Mouse (Mus musculus) neural tube, embryonic 12.5 days (tissue): Measurements from ENCODE around the gene Sall1. TPM values are rescaled to one million over a fixed set of nuclear protein-coding genes. Genes with fewer than 3 reads are reported as not detected.

Experiments
- ATAC-seq: fragments of 200-750 bp; cut with Nextera tagmentation; 2 replicates; pipeline ENCODE4 v1.8.0; 2017; ENCODE audit warnings: low read depth, mild to moderate bottlenecking, moderate TSS enrichment, moderate library complexity; ENCODE audit not compliant: low FRiP score
- H3K27ac ChIP-seq: fragments of 300-500 bp; sonication (generic); 2 replicates; pipeline ENCODE4 v1.5.1; 2016
- H3K27me3 ChIP-seq: fragments of 300-500 bp; sonication (generic); replicated peaks from 2 replicates; pipeline ENCODE4 v1.6.1; 2016; ENCODE audit warnings: mild to moderate bottlenecking
- H3K36me3 ChIP-seq: fragments of 300-500 bp; sonication (generic); 2 replicates; pipeline ENCODE4 v1.6.1; 2016; ENCODE audit warnings: mild to moderate bottlenecking
- H3K4me1 ChIP-seq: fragments of 300-500 bp; sonication (generic); 2 replicates; pipeline ENCODE4 v1.6.1; 2016
- H3K4me2 ChIP-seq: fragments of 300-500 bp; sonication (generic); replicated peaks from 2 replicates; pipeline ENCODE4 v1.6.1; 2016; ENCODE audit warnings: mild to moderate bottlenecking
- H3K4me3 ChIP-seq: fragments of 300-500 bp; sonication (generic); 2 replicates; pipeline ENCODE4 v1.5.1; 2016
- H3K9ac ChIP-seq: fragments of 300-500 bp; sonication (generic); 2 replicates; pipeline ENCODE4 v1.6.1; 2016; ENCODE audit warnings: mild to moderate bottlenecking
- H3K9me3 ChIP-seq: fragments of 300-500 bp; sonication (generic); 2 replicates; pipeline ENCODE4 v1.6.1; 2016; ENCODE audit warnings: mild to moderate bottlenecking
- WGBS: fragments of 180-500 bp; shearing (Covaris S2); methylation state at CpG from one replicate; pipeline ENCODE4 v1.1.7; 2016; 5-methylcytosine and 5-hydroxymethylcytosine counted together
- polyA plus RNA-seq: library from polyadenylated mRNA; unstranded; fragments of >200 nt; fragmentation: Nextera tagmentation; extraction: Ambion mirVana; gene quantifications from 2 replicates; pipeline ENCODE4 v1.2.1, GENCODE M21; 2016

The Sall1 gene
- polyA plus RNA-seq, 1 experiment from 2014 or later, result 26.0 TPM

DNA sequence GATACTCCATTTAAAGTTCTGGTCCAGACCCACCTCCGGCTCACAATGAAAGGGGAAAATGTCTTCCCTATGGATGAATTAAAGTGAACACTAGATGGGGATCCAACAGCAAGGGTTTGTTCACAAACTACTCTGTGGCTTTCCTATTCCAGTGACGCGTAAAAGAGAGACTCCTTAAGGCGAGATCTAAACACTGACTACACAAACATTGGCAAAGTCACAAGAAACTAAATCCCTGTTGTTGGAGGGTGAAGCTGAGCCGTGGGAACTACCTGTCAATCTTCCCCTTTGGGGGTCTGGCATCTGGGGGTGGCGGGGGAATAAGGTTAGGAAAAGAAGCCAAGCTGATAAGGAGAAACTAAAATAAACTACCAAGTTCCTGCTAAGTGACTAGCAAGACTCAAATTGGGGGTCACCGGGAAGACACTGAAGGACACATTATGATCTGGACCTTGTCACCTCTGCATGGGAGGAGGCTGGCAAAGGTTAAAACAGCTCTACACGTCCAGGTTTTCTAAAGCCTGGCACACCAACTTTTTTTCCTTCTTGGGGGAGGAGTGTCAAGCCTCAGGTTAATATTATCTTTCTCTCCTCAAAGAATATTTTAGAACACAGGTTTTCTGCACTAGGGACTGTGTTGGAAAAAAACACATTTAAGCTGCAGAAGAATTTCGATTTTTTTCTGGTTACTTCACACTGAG, 6.3 kb downstream of the Sall1 start:
- Histone ChIP-seq H3K27ac (no peak overlapping the region; the same call in 1 of the 2 replicates), H3K4me2 (peak overlapping the region; percentile 81), H3K4me3 (peak overlapping the region; percentile 27), H3K9me3 (no peaks in the 10 kb centered on the region), H3K4me1 (peaks cover 18% of the 10 kb centered on the region), H3K9ac (peak overlapping the region; percentile 98), H3K36me3 (peaks cover 4% of the 10 kb centered on the region; the same call in 1 of the 2 replicates), H3K27me3 (0 out of 2 replicates have a peak, but pooled peaks cover 2% of the 10 kb centered on the region)
- no peak for ATAC-seq
- WGBS, result 6% methylated on average over 9 of the region's 9 CpGs

DNA sequence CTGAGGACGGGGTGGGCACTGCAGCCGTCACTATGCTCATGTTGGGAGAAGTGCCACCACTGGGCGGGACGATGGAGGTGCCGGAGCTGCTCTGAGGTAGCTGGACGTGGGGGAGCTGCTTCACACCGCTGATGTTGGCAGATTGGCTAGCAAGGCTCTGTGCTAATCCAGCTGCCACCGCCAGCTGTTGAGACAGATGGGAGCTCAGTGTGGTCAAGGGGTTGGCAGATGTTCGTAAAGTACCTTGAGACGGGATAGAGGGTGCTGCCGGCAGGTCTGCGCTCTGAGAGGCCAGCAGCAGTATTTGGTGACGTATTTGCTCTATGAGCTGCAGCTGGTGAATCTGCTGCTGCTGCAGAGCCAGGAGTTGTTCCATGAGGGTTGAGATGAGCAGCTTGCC, 11.6 kb downstream of the Sall1 start:
- Histone ChIP-seq H3K4me1 (peaks cover 51% of the 10 kb centered on the region), H3K36me3 (peaks cover 49% of the 10 kb centered on the region), H3K4me3 (no peak overlapping the region), H3K9ac (no peak overlapping the region), H3K9me3 (no peaks in the 10 kb centered on the region), H3K4me2 (no peak overlapping the region; the same call in 1 of the 2 replicates), H3K27ac (no peak overlapping the region), H3K27me3 (no peaks in the 10 kb centered on the region)
- ATAC-seq, result no peak
- whole genome bisulfite sequencing, result 82% methylated on average over 13 of the region's 13 CpGs

DNA sequence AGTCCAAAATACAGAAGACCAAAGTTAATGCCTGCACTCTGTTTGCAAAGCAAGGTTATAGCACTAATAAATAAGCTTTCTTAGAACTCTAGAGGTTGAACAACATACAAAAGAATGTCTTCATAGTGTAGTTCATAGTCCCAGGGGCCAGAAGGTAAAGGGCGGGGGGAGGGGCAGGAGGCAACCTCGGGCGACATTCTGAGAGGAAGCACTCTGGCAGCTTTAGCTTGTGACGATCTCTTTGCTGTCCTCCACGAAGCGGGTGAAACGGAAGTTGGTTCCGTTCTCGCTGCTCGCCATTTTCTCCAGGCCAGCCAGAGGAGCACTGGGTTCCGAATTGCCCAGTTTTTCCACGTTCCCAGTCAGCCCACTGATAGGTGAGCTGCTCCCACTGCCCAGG, 15.8 kb downstream of the Sall1 start:
- H3K4me3 ChIP-seq, result no peak overlapping the region
- WGBS, result 51% methylated on average over 12 of the region's 12 CpGs
- H3K9ac ChIP-seq, result no peak overlapping the region
- peaks cover 49% of the 10 kb centered on the region for H3K36me3 ChIP-seq
- H3K27ac ChIP-seq, result no peak overlapping the region
- H3K9me3 ChIP-seq, result no peaks in the 10 kb centered on the region
- peak overlapping the region; percentile 14; the same call in 1 of the 2 replicates for H3K4me2 ChIP-seq
- peaks cover 54% of the 10 kb centered on the region for H3K4me1 ChIP-seq
- H3K27me3 ChIP-seq, result no peaks in the 10 kb centered on the region
- ATAC-seq, result no peak

DNA sequence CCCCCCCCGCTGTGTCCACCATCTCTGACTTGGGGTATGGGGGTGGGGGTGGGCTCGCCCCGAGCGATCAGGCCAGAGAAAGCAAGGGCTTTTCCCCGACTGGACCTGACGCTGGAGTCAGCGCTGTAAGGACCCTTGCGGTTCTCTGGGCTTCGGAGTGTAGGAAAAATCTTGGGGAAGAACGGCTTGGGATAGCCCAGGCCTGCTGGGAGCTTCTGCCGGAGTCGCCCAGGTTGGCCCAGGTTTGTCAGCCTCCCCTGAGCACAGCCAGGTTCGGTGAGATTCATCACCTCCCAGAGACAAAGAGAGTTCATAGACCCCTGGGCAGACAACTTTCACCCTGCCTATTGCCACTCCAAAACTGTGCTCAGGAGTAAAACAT, 17.8 kb downstream of the Sall1 start:
- Histone ChIP-seq H3K27ac (0 out of 2 replicates have a peak overlapping the region, but pooled peaks have one; percentile 43), H3K9ac (peak overlapping the region; percentile 47), H3K27me3 (no peaks in the 10 kb centered on the region), H3K36me3 (peaks cover 30% of the 10 kb centered on the region), H3K4me3 (peak overlapping the region; percentile 29; the same call in 1 of the 2 replicates), H3K4me1 (peaks cover 50% of the 10 kb centered on the region), H3K4me2 (peak overlapping the region; percentile 74), H3K9me3 (no peaks in the 10 kb centered on the region)
- 4% methylated on average over 13 of the region's 13 CpGs for WGBS
- peak; percentile 49 for ATAC-seq

DNA sequence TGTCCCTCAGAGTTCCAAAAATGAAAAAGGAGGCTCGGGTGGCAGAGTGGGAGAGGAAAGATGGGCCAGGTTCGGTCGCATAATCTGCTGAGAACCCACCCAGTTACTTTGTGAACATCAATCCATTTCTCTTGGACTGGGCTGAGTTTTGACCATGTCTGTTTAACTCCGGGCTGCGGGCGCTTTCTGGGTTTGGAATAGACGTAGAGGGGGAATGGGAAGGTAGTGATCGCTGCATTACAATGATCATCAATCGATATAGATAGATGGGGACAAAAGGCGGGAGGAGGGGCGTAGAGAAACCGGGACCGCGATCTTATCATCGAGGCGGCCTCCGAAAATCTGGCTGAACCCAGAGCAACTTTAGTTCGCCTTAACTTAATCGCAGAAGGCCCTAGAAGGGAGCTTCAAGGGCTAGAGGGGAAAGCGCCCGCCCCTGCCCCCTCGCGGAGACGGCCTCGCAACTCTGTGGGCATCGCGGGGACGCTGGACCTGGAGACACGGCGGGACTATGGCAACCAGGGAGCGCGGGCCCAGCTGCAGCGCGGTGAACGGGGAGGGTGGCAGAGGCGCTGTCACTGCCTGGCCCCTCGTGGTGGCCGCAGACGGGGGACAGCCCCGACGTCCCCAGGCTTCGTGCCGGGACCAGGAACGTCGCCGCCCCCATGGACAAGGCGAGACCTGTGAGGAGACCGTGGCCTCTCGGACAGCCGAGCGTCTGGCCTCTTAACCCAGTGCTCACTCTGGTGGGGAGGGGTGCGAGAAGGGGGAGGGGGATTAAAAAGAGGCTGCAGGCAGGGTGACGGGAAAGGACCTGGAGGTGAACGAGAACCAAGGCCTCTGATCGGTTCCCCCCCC, 18.5 kb downstream of the Sall1 start:
- H3K9me3 ChIP-seq, result no peaks in the 10 kb centered on the region
- WGBS, result 5% methylated on average over 54 of the region's 55 CpGs
- peak; percentile 84 for ATAC-seq
- H3K36me3 ChIP-seq, result peaks cover 23% of the 10 kb centered on the region
- peak overlapping the region; percentile 29 for H3K4me3 ChIP-seq
- H3K27ac ChIP-seq, result peak overlapping the region; percentile 43; the same call in 1 of the 2 replicates
- peak overlapping the region; percentile 74 for H3K4me2 ChIP-seq
- H3K27me3 ChIP-seq, result no peaks in the 10 kb centered on the region; the same call in 1 of the 2 replicates
- peak overlapping the region; percentile 47 for H3K9ac ChIP-seq
- peaks cover 50% of the 10 kb centered on the region for H3K4me1 ChIP-seq

DNA sequence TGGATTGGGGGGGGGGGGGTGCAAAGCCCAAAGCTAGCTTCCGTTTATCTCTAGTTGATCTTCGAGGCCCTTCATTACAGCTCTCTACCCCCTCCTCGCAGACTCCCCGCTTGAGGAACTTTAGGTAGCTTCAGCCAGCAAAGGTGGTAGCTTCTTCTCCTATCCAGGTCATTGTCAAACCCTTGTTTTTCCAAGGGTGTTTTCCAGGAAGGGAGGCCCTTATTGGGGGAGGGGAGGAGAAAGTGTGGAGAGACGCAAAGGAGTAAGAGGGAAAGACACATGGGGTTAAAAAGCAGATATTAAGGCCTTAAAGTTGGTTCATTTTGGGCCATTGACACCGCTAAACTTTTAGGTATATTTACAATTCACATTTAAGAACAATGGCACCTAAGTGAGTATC, 19.2 kb downstream of the Sall1 start:
- H3K4me2 ChIP-seq, result peak overlapping the region; percentile 74; the same call in 1 of the 2 replicates
- no peaks in the 10 kb centered on the region; the same call in 1 of the 2 replicates for H3K27me3 ChIP-seq
- H3K4me3 ChIP-seq, result no peak overlapping the region
- no peak overlapping the region for H3K9ac ChIP-seq
- no peak overlapping the region for H3K27ac ChIP-seq
- H3K36me3 ChIP-seq, result peaks cover 16% of the 10 kb centered on the region
- H3K4me1 ChIP-seq, result peaks cover 44% of the 10 kb centered on the region
- H3K9me3 ChIP-seq, result no peaks in the 10 kb centered on the region
- 20% methylated on average over 6 of the region's 6 CpGs for WGBS
- no peak for ATAC-seq

DNA sequence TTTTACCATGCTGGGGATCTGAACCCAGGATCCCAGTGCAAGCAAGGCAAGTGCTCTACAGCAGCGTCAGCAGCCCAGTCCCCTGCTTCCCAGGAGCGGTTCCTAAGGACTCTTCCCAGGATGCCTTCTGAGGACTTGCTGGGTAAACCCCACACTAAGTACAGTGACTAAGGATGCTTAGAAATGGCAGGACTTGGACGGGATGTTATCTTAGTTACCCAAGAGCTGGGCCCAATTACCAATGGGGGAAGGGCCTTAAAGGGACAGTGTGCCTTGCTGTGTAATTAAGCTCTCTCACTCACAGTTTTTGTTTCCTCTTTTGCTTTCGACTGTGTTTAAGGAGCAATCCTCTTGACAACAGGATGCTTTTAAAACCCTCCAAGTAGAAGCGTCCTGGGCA, 22.8 kb downstream of the Sall1 start:
- Histone ChIP-seq H3K4me2 (no peak overlapping the region), H3K9me3 (no peaks in the 10 kb centered on the region), H3K27ac (no peak overlapping the region), H3K9ac (no peak overlapping the region), H3K36me3 (no peaks in the 10 kb centered on the region), H3K4me1 (peaks cover 22% of the 10 kb centered on the region), H3K4me3 (no peak overlapping the region), H3K27me3 (no peaks in the 10 kb centered on the region; the same call in 1 of the 2 replicates)
- 13% methylated on average over 5 of the region's 5 CpGs for WGBS
- no peak for ATAC-seq

DNA sequence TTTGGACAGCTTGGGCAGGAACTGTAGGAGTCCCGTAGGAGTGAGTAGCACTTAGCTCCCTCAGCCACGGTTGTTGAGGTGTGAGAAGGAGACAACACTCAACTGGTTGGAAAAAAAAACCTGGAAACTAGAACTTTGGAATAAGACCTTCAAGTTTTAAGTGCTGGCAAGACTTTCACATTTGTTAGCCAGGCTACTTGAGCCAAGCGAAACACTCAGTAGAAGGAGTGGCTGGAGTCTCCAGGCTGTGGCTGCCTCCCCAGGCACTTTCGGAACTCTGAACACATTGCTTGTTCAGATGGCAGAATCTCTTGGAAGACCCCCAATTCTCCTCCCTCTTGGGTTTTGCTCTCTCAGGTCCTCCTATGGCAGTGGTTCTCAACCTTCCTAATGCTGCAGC, 26.1 kb downstream of the Sall1 start:
- Histone ChIP-seq H3K4me3 (no peak overlapping the region), H3K4me1 (peaks cover 6% of the 10 kb centered on the region), H3K36me3 (no peaks in the 10 kb centered on the region), H3K9ac (no peak overlapping the region), H3K9me3 (no peaks in the 10 kb centered on the region), H3K27ac (no peak overlapping the region), H3K27me3 (no peaks in the 10 kb centered on the region; the same call in 1 of the 2 replicates), H3K4me2 (no peak overlapping the region)
- WGBS, result 83% methylated on average over 4 of the region's 4 CpGs
- no peak for ATAC-seq

DNA sequence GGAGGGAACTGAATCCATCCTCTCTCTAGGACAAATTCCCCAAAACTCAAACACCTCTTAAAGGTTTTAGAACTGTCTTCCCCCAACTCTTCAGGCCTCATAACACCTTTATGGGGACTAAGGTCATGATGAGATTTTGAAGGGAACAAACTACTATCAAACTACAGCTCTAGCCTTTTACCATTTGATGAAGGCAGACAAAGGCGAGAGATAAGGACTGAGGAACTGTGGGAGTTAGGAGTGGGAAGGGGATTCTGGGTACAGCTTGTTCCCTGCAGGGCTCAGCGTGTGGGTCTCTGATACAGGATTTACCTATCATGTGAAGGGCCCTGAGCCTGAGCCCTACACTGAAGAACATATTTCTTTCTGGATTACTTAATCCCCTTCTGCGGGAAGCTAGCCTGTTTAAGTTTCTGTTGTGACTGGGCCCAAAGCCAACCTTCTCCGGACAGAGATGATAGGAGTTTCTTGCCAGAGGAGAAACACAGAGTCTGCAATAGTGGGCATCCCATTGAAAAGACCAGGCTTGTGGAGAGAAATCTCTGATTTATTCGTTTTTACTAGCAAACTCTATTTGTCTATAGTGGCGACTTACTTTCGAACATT, 27.4 kb downstream of the Sall1 start:
- no peaks in the 10 kb centered on the region; the same call in 1 of the 2 replicates for H3K27me3 ChIP-seq
- H3K9me3 ChIP-seq, result no peaks in the 10 kb centered on the region
- no peaks in the 10 kb centered on the region for H3K36me3 ChIP-seq
- 93% methylated on average over 7 of the region's 7 CpGs for WGBS
- H3K27ac ChIP-seq, result no peak overlapping the region
- no peak overlapping the region for H3K9ac ChIP-seq
- H3K4me3 ChIP-seq, result no peak overlapping the region
- H3K4me2 ChIP-seq, result no peak overlapping the region
- peaks cover 6% of the 10 kb centered on the region; the same call in 1 of the 2 replicates for H3K4me1 ChIP-seq
- ATAC-seq, result no peak

DNA sequence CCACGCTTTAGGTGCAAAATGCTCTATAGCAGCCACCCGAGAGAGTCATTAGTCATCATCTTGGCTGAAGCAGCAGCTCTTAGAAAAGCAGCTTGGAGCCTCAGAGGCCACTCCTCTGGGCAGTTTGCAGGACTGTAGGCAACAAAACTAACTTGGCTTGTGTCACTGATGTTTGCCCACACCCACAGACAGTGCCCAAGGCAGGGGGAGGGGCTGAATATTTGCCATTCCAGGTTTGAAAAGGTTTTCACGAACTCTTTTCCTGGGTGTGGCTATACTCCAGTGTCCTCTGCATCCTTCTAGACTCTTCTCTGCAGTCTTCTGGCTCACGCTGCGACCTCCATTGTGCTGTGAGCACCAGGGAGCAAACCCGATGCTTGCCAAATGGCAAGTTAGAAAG, 28.4 kb downstream of the Sall1 start:
- 68% methylated on average over 6 of the region's 6 CpGs for WGBS
- H3K4me2 ChIP-seq, result no peak overlapping the region
- ATAC-seq, result no peak
- H3K36me3 ChIP-seq, result no peaks in the 10 kb centered on the region
- H3K27me3 ChIP-seq, result no peaks in the 10 kb centered on the region; the same call in 1 of the 2 replicates
- H3K4me3 ChIP-seq, result no peak overlapping the region
- H3K9me3 ChIP-seq, result no peaks in the 10 kb centered on the region
- no peak overlapping the region for H3K9ac ChIP-seq
- H3K27ac ChIP-seq, result no peak overlapping the region
- no peaks in the 10 kb centered on the region for H3K4me1 ChIP-seq

DNA sequence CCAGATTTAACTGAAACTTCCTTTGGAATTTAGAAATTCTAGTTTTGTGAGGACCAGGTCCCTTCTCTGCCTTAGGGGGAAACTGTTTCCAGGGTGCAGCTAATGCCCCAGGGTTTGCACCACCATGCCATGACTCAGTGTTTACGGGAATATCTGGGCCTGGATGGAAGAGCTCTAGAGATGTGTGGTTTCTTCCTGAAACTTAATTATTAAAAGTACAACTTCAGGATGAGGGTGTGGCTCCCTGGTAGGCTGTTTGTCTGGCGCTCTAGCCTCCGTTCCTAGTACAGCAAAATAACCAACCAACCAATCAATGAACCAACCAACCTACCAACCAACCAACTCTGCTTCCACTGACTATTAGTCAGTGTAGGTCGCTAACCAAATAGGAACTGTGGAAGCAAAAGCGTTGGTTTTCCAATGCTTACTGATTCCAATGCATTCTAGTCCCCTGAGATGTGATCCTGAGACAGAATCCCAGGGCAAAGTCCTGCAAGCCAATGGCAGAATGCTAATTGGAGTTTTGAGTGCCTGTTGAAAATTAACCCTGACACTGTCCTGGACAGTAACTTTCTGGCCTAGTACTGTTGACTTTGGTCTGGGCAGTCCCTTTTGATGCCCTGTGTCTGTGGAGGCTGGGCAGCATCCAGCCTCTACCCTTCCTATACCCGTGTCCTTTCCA, 31.0 kb downstream of the Sall1 start:
- H3K9me3 ChIP-seq, result no peaks in the 10 kb centered on the region
- peaks cover under 1% of the 10 kb centered on the region; the same call in 1 of the 2 replicates for H3K27me3 ChIP-seq
- H3K27ac ChIP-seq, result no peak overlapping the region
- 86% methylated on average over 6 of the region's 6 CpGs for WGBS
- ATAC-seq, result no peak
- peaks cover 8% of the 10 kb centered on the region; the same call in 1 of the 2 replicates for H3K4me1 ChIP-seq
- no peaks in the 10 kb centered on the region for H3K36me3 ChIP-seq
- no peak overlapping the region for H3K4me2 ChIP-seq
- no peak overlapping the region for H3K4me3 ChIP-seq
- H3K9ac ChIP-seq, result no peak overlapping the region
